Mouse (Mus musculus): ENCODE data around the gene Ptch1. TPM values are rescaled to one million over a fixed set of nuclear protein-coding genes. Genes with fewer than 3 reads are reported as not detected.

The Ptch1 gene
- total RNA-seq, 1 experiment, result 21.6 TPM

DNA sequence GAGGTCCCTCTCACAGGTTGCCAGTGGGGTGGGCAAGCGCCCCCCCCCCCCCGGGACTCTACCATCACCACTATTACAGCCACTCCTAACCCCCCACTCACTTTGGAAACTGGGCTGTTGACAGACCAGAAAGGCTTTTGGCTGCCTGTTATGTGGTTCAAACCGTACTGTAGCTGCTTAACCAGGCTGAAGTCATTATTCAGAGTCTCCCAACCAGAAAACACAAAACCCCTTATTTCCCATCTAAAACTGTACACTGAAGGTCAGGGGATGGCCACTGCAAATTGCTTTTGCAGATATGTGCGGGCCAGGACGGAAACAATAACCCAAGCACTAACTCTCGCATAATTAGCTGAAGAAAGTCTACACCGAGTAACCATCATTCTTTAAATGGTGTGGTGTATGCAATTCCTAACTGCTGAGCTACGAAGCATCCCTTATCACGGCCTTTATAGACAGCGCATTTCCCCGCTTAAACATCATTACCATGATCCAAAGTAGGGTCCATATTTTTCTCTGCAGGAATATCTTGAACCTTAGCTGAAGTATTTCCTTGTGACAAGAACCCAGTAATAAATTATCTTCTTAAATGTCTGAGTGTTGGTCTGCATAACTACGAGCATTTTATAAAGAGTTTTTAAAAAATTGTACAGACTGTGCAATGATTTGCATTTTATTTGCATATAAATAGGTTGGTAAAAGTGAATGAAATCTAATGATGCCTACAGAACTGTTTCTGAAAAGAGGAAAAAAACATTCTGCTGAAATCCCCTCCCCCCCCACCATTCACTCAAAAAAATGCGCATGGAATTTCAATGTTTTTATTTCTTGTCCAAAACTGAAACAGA lies 29.1 kb downstream of the Ptch1 start:
- no peak overlapping the region for H3K9ac ChIP-seq (ENCODE audit: insufficient read depth, low read depth, low read length, poor library complexity, severe bottlenecking)
- peaks cover 29% of the 10 kb centered on the region for H3K36me3 ChIP-seq (ENCODE audit: control insufficient read depth, insufficient read depth, low read length, poor library complexity, severe bottlenecking)
- no peak for DNase-seq (ENCODE audit: low read depth, low spot score)
- H3K27ac ChIP-seq (ENCODE audit: insufficient read depth, low read depth, low read length, poor library complexity, severe bottlenecking), result no peak overlapping the region
- no peaks in the 10 kb centered on the region for H3K9me3 ChIP-seq (ENCODE audit: control insufficient read depth, insufficient read depth, low read depth, low read length)
- TF ChIP-seq ZC3H11A (IDR thresholded peaks at IDR 0.05; ENCODE audit: borderline replicate concordance, low read depth, low read length) (no peak), ZNF384 (IDR thresholded peaks at IDR 0.05; ENCODE audit: low read depth, low read length) (no peak), CHD2 (IDR thresholded peaks at IDR 0.05; ENCODE audit: low read depth, low read length) (no peak), MAFK (IDR thresholded peaks at IDR 0.05; ENCODE audit: insufficient read depth, low read depth, low read length) (no peak), HCFC1 (IDR thresholded peaks at IDR 0.05; ENCODE audit: borderline replicate concordance, insufficient read depth, low read length) (no peak)
- H3K4me1 ChIP-seq (ENCODE audit: control insufficient read depth in 2 of 2, insufficient read depth in 2 of 2, low read length in 2 of 2, poor library complexity in 1 of 2), result peaks cover 30 to 31% of the 10 kb centered on the region in 2 experiments
- no peak overlapping the region for H3K4me3 ChIP-seq (ENCODE audit: insufficient read depth in 1 of 2, low read depth in 1 of 2, low read length in 2 of 2, poor library complexity in 1 of 2, severe bottlenecking in 1 of 2)
- in situ Hi-C loops (cut with MboI; ENCODE audit: low sequenced_read_pairs in 2 of 2, unreplicated experiment in 2 of 2), result no loop called here

DNA sequence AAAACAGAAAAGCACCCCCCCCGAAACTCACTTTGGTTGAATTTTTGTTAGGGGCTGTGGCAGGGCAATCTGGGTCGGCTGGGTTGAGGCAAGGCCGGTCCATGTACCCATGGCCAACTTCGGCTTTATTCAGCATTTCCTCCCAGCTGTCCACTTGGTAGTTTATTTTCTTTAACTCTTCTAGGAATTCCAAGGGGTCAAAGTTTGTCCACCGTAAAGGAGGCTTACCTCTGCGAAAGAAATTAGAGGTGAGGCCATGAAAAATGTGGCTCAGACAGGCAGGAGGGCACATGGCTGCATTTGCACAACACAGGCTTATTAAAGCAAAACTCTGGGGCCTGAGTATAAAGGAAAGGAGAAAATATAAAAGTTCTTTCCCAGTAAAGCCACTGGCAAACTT lies 29.9 kb downstream of the Ptch1 start:
- H3K36me3 ChIP-seq (ENCODE audit: control insufficient read depth, insufficient read depth, low read length, poor library complexity, severe bottlenecking), result peaks cover 38% of the 10 kb centered on the region
- H3K9me3 ChIP-seq (ENCODE audit: control insufficient read depth, insufficient read depth, low read depth, low read length), result no peaks in the 10 kb centered on the region
- DNase-seq (ENCODE audit: low read depth, low spot score), result no peak
- H3K27ac ChIP-seq (ENCODE audit: insufficient read depth, low read depth, low read length, poor library complexity, severe bottlenecking), result no peak overlapping the region
- in situ Hi-C loops (cut with MboI; ENCODE audit: low sequenced_read_pairs in 2 of 2, unreplicated experiment in 2 of 2), result no loop called here
- no peak overlapping the region for H3K9ac ChIP-seq (ENCODE audit: insufficient read depth, low read depth, low read length, poor library complexity, severe bottlenecking)
- peaks cover 30 to 31% of the 10 kb centered on the region in 2 experiments for H3K4me1 ChIP-seq (ENCODE audit: control insufficient read depth in 2 of 2, insufficient read depth in 2 of 2, low read length in 2 of 2, poor library complexity in 1 of 2)
- TF ChIP-seq HCFC1 (IDR thresholded peaks at IDR 0.05; ENCODE audit: borderline replicate concordance, insufficient read depth, low read length) (no peak), MAFK (IDR thresholded peaks at IDR 0.05; ENCODE audit: insufficient read depth, low read depth, low read length) (no peak), ZC3H11A (IDR thresholded peaks at IDR 0.05; ENCODE audit: borderline replicate concordance, low read depth, low read length) (no peak), CHD2 (IDR thresholded peaks at IDR 0.05; ENCODE audit: low read depth, low read length) (no peak), ZNF384 (IDR thresholded peaks at IDR 0.05; ENCODE audit: low read depth, low read length) (no peak)
- no peak overlapping the region for H3K4me3 ChIP-seq (ENCODE audit: insufficient read depth in 1 of 2, low read depth in 1 of 2, low read length in 2 of 2, poor library complexity in 1 of 2, severe bottlenecking in 1 of 2)

DNA sequence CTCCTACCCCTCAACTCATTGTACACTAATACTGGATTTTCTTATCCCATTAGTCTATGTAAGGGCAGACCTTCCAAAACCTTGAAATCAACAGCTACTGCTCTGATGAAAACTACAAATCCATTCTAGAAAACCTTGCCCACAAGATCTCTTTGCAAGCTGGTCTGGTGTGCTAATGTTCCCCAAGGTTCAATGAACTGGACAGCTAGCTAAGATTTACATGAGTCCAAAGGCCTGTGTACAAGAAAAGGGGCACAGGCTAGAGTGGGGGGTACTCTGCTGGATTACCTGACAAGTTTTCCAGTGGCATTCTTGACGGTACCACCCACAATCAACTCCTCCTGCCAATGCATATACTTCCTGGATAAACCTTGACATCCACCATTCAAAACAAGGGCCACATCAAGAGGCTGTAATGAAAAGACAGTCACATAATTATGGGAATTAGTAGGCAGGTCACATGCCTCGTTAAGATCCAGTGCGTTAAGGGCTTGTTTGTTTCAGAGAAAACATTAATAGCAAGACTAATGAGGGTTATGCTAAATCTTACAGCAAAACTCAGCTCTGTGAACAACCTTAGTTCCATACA lies 30.5 kb downstream of the Ptch1 start:
- Histone ChIP-seq H3K36me3 (ENCODE audit: control insufficient read depth, insufficient read depth, low read length, poor library complexity, severe bottlenecking) (peaks cover 38% of the 10 kb centered on the region), H3K4me1 (ENCODE audit: control insufficient read depth in 2 of 2, insufficient read depth in 2 of 2, low read length in 2 of 2, poor library complexity in 1 of 2) (peaks cover 30 to 31% of the 10 kb centered on the region in 2 experiments)
- in situ Hi-C loops (cut with MboI; ENCODE audit: low sequenced_read_pairs in 2 of 2, unreplicated experiment in 2 of 2), result no loop called here

DNA sequence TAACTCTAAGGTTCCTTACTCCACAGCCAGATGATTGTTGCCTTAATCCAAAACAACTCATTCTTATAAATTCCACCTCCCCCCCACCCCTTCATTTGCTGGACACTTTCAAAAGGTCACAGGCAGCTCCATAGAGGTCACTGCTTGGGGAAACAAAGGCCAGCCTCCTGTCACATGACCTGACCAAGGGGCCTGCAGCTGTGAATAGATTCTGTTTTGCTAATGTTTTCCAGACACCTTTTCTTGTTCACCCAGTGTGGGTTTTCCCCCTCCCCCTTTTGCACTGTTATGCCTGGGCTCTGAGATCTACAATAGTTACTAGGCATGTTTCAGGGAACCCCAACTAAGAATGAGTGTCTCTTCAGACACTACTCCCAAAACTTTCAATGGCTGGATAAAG lies 31.9 kb downstream of the Ptch1 start:
- H3K4me3 ChIP-seq (ENCODE audit: insufficient read depth in 1 of 2, low read depth in 1 of 2, low read length in 2 of 2, poor library complexity in 1 of 2, severe bottlenecking in 1 of 2), result 0 out of 4 replicates have a peak overlapping the region, but pooled peaks of 1 of the 2 experiments have one; percentile 5
- H3K27ac ChIP-seq (ENCODE audit: insufficient read depth, low read depth, low read length, poor library complexity, severe bottlenecking), result peak overlapping the region; percentile 58
- no peak overlapping the region for H3K9ac ChIP-seq (ENCODE audit: insufficient read depth, low read depth, low read length, poor library complexity, severe bottlenecking)
- peaks cover 37% of the 10 kb centered on the region for H3K36me3 ChIP-seq (ENCODE audit: control insufficient read depth, insufficient read depth, low read length, poor library complexity, severe bottlenecking)
- H3K4me1 ChIP-seq (ENCODE audit: control insufficient read depth in 2 of 2, insufficient read depth in 2 of 2, low read length in 2 of 2, poor library complexity in 1 of 2), result peaks cover 30 to 31% of the 10 kb centered on the region in 2 experiments
- TF ChIP-seq ZC3H11A (IDR thresholded peaks at IDR 0.05; ENCODE audit: borderline replicate concordance, low read depth, low read length) (no peak), CHD2 (IDR thresholded peaks at IDR 0.05; ENCODE audit: low read depth, low read length) (no peak), ZNF384 (IDR thresholded peaks at IDR 0.05; ENCODE audit: low read depth, low read length) (no peak), MAFK (IDR thresholded peaks at IDR 0.05; ENCODE audit: insufficient read depth, low read depth, low read length) (no peak), HCFC1 (IDR thresholded peaks at IDR 0.05; ENCODE audit: borderline replicate concordance, insufficient read depth, low read length) (no peak)
- peak; percentile 17 for DNase-seq (ENCODE audit: low read depth, low spot score)
- no peaks in the 10 kb centered on the region for H3K9me3 ChIP-seq (ENCODE audit: control insufficient read depth, insufficient read depth, low read depth, low read length)
- in situ Hi-C loops (cut with MboI; ENCODE audit: low sequenced_read_pairs in 2 of 2, unreplicated experiment in 2 of 2), result no loop called here

More for the DNA sequence above, 30.5 kb downstream of the Ptch1 start:
- no peak overlapping the region for H3K9ac ChIP-seq (ENCODE audit: insufficient read depth, low read depth, low read length, poor library complexity, severe bottlenecking)
- no peaks in the 10 kb centered on the region for H3K9me3 ChIP-seq (ENCODE audit: control insufficient read depth, insufficient read depth, low read depth, low read length)
- no peak for TF ChIP-seq CHD2 (IDR thresholded peaks at IDR 0.05; ENCODE audit: low read depth, low read length)
- no peak for TF ChIP-seq MAFK (IDR thresholded peaks at IDR 0.05; ENCODE audit: insufficient read depth, low read depth, low read length)
- TF ChIP-seq ZNF384 (IDR thresholded peaks at IDR 0.05; ENCODE audit: low read depth, low read length), result no peak
- TF ChIP-seq ZC3H11A (IDR thresholded peaks at IDR 0.05; ENCODE audit: borderline replicate concordance, low read depth, low read length), result no peak
- no peak for TF ChIP-seq HCFC1 (IDR thresholded peaks at IDR 0.05; ENCODE audit: borderline replicate concordance, insufficient read depth, low read length)
- no peak overlapping the region for H3K27ac ChIP-seq (ENCODE audit: insufficient read depth, low read depth, low read length, poor library complexity, severe bottlenecking)
- DNase-seq (ENCODE audit: low read depth, low spot score), result no peak
- no peak overlapping the region for H3K4me3 ChIP-seq (ENCODE audit: insufficient read depth in 1 of 2, low read depth in 1 of 2, low read length in 2 of 2, poor library complexity in 1 of 2, severe bottlenecking in 1 of 2)
